Mouse (Mus musculus) lung, embryonic 15.5 days (tissue): Measurements from ENCODE around the gene Rgs12. TPM values are rescaled to one million over a fixed set of nuclear protein-coding genes. Genes with fewer than 3 reads are reported as not detected.

Source experiments
- ATAC-seq: fragments of 200-750 bp; cut with Nextera tagmentation; 2 replicates; pipeline ENCODE4 v1.8.0; 2017; ENCODE audit warnings: moderate number of reproducible peaks, borderline replicate concordance; ENCODE audit not compliant: low FRiP score, low TSS enrichment; ENCODE audit errors: extremely low read depth
- H3K27ac ChIP-seq: fragments of 300-500 bp; sonication (generic); 2 replicates; pipeline ENCODE4 v1.5.1; 2015; ENCODE audit warnings: moderate library complexity, mild to moderate bottlenecking, inconsistent platforms
- H3K27me3 ChIP-seq: fragments of 300-500 bp; sonication (generic); 2 replicates; pipeline ENCODE4 v1.6.1; 2015; ENCODE audit warnings: inconsistent platforms
- H3K36me3 ChIP-seq: fragments of 300-500 bp; sonication (generic); 2 replicates; pipeline ENCODE4 v1.6.1; 2015; ENCODE audit warnings: inconsistent platforms
- H3K4me1 ChIP-seq: fragments of 300-500 bp; sonication (generic); 2 replicates; pipeline ENCODE4 v1.6.1; 2015; ENCODE audit warnings: inconsistent platforms
- H3K4me2 ChIP-seq: fragments of 300-500 bp; sonication (generic); 2 replicates; pipeline ENCODE4 v1.6.1; 2015; ENCODE audit warnings: inconsistent platforms, mild to moderate bottlenecking, moderate library complexity
- H3K4me3 ChIP-seq: fragments of 300-500 bp; sonication (generic); 2 replicates; pipeline ENCODE4 v1.5.1; 2015; ENCODE audit warnings: mild to moderate bottlenecking, inconsistent platforms
- H3K9ac ChIP-seq: fragments of 300-500 bp; sonication (generic); 2 replicates; pipeline ENCODE4 v1.6.1; 2015; ENCODE audit warnings: inconsistent platforms
- H3K9me3 ChIP-seq: fragments of 300-500 bp; sonication (generic); 2 replicates; pipeline ENCODE4 v1.6.1; 2016; ENCODE audit warnings: inconsistent platforms
- WGBS: fragments of 180-500 bp; shearing (Covaris S2); methylation state at CpG from one replicate; pipeline ENCODE4 v1.1.7; 2015; 5-methylcytosine and 5-hydroxymethylcytosine counted together
- polyA plus RNA-seq: library from polyadenylated mRNA; unstranded; fragments of >200 nt; fragmentation: Nextera tagmentation; extraction: Ambion mirVana; gene quantifications from 2 replicates; pipeline ENCODE4 v1.2.1, GENCODE M21; 2015

The Rgs12 gene
- polyA plus RNA-seq, result 32.3 and 35.3 TPM in 2 replicates

GRCm38 (mm10) chr5:34948861-34949760, at the start of gene Rgs12:
Gene Rgs12, plus strand, starts transcription at chr5:34949445.
- under 1% methylated on average over 58 of the region's 84 CpGs for WGBS
- Histone ChIP-seq H3K4me2 (peak within 1 kb of the TSS; percentile 82), H3K9ac (peak within 1 kb of the TSS; percentile 89), H3K4me3 (peak within 1 kb of the TSS; percentile 96), H3K27ac (peak within 1 kb of the TSS; percentile 88), H3K9me3 (no peaks in the 10 kb centered on the region), H3K27me3 (no peaks in the 10 kb centered on the region), H3K4me1 (peaks cover 19% of the 10 kb centered on the region), H3K36me3 (no peaks in the 10 kb centered on the region)
- peak; percentile 96 for ATAC-seq

- peaks cover 11% of the 10 kb centered on the region; the same call in 1 of the 2 replicates for H3K4me1 ChIP-seq
- H3K36me3 ChIP-seq, result peaks cover 54% of the 10 kb centered on the region
- H3K27ac ChIP-seq, result no peak overlapping the region
- H3K4me2 ChIP-seq, result no peak overlapping the region
- H3K9ac ChIP-seq, result no peak overlapping the region
- ATAC-seq, result no peak
- no peaks in the 10 kb centered on the region for H3K9me3 ChIP-seq
- 96% methylated on average over 6 of the region's 6 CpGs for WGBS
- H3K4me3 ChIP-seq, result no peak overlapping the region
- no peaks in the 10 kb centered on the region for H3K27me3 ChIP-seq
Measured at GRCm38 (mm10) chr5:34899787-34900469, 49.3 kb upstream of the Rgs12 start.

- Histone ChIP-seq H3K4me2 (no peak overlapping the region), H3K4me1 (peaks cover 11% of the 10 kb centered on the region; the same call in 1 of the 2 replicates), H3K27ac (peak overlapping the region; percentile 79), H3K9ac (no peak overlapping the region), H3K27me3 (no peaks in the 10 kb centered on the region), H3K4me3 (no peak overlapping the region), H3K9me3 (no peaks in the 10 kb centered on the region), H3K36me3 (peaks cover 62% of the 10 kb centered on the region)
- no peak for ATAC-seq
Measured at GRCm38 (mm10) chr5:34902371-34902770, 46.9 kb upstream of the Rgs12 start.

- Histone ChIP-seq H3K27me3 (no peaks in the 10 kb centered on the region), H3K9ac (no peak overlapping the region), H3K9me3 (no peaks in the 10 kb centered on the region), H3K4me3 (no peak overlapping the region), H3K36me3 (peaks cover 65% of the 10 kb centered on the region), H3K4me2 (no peak overlapping the region), H3K27ac (peak overlapping the region; percentile 79), H3K4me1 (peaks cover 13% of the 10 kb centered on the region)
- peak; percentile 88 for ATAC-seq
- WGBS, result 54% methylated on average over 5 of the region's 5 CpGs
Measured at GRCm38 (mm10) chr5:34902811-34903385, 46.3 kb upstream of the Rgs12 start.

- no peaks in the 10 kb centered on the region for H3K9me3 ChIP-seq
- H3K4me3 ChIP-seq, result no peak overlapping the region
- H3K4me1 ChIP-seq, result peaks cover 25% of the 10 kb centered on the region
- no peaks in the 10 kb centered on the region for H3K27me3 ChIP-seq
- no peak overlapping the region for H3K27ac ChIP-seq
- no peak overlapping the region for H3K9ac ChIP-seq
- H3K36me3 ChIP-seq, result peaks cover 63% of the 10 kb centered on the region
- ATAC-seq, result no peak
- no peak overlapping the region for H3K4me2 ChIP-seq
Measured at GRCm38 (mm10) chr5:34904412-34904811, 44.8 kb upstream of the Rgs12 start.

GRCm38 (mm10) chr5:34907230-34907629, 42.0 kb upstream of the Rgs12 start:
- Histone ChIP-seq H3K4me3 (no peak overlapping the region), H3K4me1 (peaks cover 25% of the 10 kb centered on the region), H3K9ac (no peak overlapping the region), H3K4me2 (no peak overlapping the region), H3K27ac (no peak overlapping the region), H3K36me3 (peaks cover 51% of the 10 kb centered on the region), H3K9me3 (no peaks in the 10 kb centered on the region), H3K27me3 (no peaks in the 10 kb centered on the region)
- ATAC-seq, result no peak
- 92% methylated on average over 4 of the region's 4 CpGs for WGBS

GRCm38 (mm10) chr5:34907910-34908725, 41.1 kb upstream of the Rgs12 start, which contains the start of gene Msantd1:
Gene Msantd1, plus strand, starts transcription at chr5:34908012.
- Histone ChIP-seq H3K9ac (no peak within 1 kb of the TSS), H3K36me3 (peaks cover 51% of the 10 kb centered on the region), H3K4me1 (peaks cover 21% of the 10 kb centered on the region), H3K4me2 (no peak within 1 kb of the TSS), H3K27me3 (no peaks in the 10 kb centered on the region), H3K27ac (peak within 1 kb of the TSS; percentile 87), H3K9me3 (no peaks in the 10 kb centered on the region), H3K4me3 (no peak within 1 kb of the TSS)
- no peak for ATAC-seq
- WGBS, result 87% methylated on average over 6 of the region's 6 CpGs

GRCm38 (mm10) chr5:34908726-34909633, 40.3 kb upstream of the Rgs12 start:
- H3K4me2 ChIP-seq, result no peak overlapping the region
- no peaks in the 10 kb centered on the region for H3K9me3 ChIP-seq
- H3K9ac ChIP-seq, result no peak overlapping the region
- peak overlapping the region; percentile 87 for H3K27ac ChIP-seq
- H3K27me3 ChIP-seq, result no peaks in the 10 kb centered on the region
- peak; percentile 39 for ATAC-seq
- H3K36me3 ChIP-seq, result peaks cover 48% of the 10 kb centered on the region
- H3K4me1 ChIP-seq, result peaks cover 21% of the 10 kb centered on the region
- no peak overlapping the region for H3K4me3 ChIP-seq
- WGBS, result 62% methylated on average over 9 of the region's 9 CpGs

GRCm38 (mm10) chr5:34909634-34910503, 39.4 kb upstream of the Rgs12 start:
- Histone ChIP-seq H3K9me3 (no peaks in the 10 kb centered on the region), H3K27ac (peak overlapping the region; percentile 87), H3K36me3 (peaks cover 39% of the 10 kb centered on the region), H3K4me3 (no peak overlapping the region), H3K27me3 (no peaks in the 10 kb centered on the region), H3K9ac (no peak overlapping the region), H3K4me1 (peaks cover 21% of the 10 kb centered on the region), H3K4me2 (no peak overlapping the region)
- no peak for ATAC-seq
- 97% methylated on average over 1 of the region's 1 CpGs for WGBS

- no peak overlapping the region for H3K9ac ChIP-seq
- H3K36me3 ChIP-seq, result peaks cover 33% of the 10 kb centered on the region
- H3K4me2 ChIP-seq, result no peak overlapping the region
- 87% methylated on average over 4 of the region's 4 CpGs for WGBS
- peaks cover 21% of the 10 kb centered on the region for H3K4me1 ChIP-seq
- no peak overlapping the region for H3K4me3 ChIP-seq
- no peaks in the 10 kb centered on the region for H3K9me3 ChIP-seq
- H3K27ac ChIP-seq, result 0 out of 2 replicates have a peak overlapping the region, but pooled peaks have one; percentile 87
- no peaks in the 10 kb centered on the region for H3K27me3 ChIP-seq
- no peak for ATAC-seq
Measured at GRCm38 (mm10) chr5:34910504-34910815, 38.8 kb upstream of the Rgs12 start.
